9 mouse cellular contexts compared by ENCODE assay signal in the genomic region with DNA sequence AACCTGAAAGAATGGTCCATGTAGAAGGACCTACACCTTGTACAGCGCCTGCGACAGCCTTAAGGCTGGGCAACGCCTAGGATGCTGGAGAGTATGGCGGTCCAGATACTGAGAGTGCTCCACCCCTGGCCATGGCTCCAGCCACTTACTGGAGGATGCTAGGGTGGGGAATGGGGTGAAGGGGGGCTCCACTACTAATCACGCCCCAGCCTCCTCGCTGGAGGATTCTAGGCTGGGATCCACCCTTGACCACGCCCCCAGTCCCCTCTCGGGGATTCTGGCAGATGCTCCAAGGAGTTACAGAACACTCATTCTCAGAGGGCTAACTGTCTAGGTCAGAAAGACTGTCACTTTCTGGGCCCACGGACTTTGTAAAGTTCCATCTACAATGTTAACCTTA. TPM values are rescaled to one million over a fixed set of nuclear protein-coding genes. Genes with fewer than 3 reads are reported as not detected.
DNase-seq lines count a peak whose midpoint lies in the region; ATAC-seq and TF ChIP-seq lines count a peak whose summit lies in the region.
"Had no signal": no experiment of that assay in that cellular context is flagged by ENCODE, and none has a peak within 500 bp of the region (broad histone marks: within the 10 kb centered on the region; RNA-seq: fewer than 3 reads in every experiment).

No protein-coding gene starts in this region.

- peaks cover 67% of the 10 kb centered on the region for H3K4me1 ChIP-seq in hindbrain, embryonic 12.5 days
- peaks cover 38% of the 10 kb centered on the region for H3K4me1 ChIP-seq in hindbrain, postnatal 0 days (ENCODE audit: insufficient read depth, low read length)
- H3K4me1 ChIP-seq in liver, embryonic 13.5 days (replicated peaks): peaks cover 76% of the 10 kb centered on the region

- H3K27me3 ChIP-seq in hindbrain, embryonic 12.5 days: peaks cover 65% of the 10 kb centered on the region
- peaks cover 14% of the 10 kb centered on the region; the same call in 1 of the 2 replicates for H3K27me3 ChIP-seq in hindbrain, postnatal 0 days (ENCODE audit: insufficient read depth, low read length)
- peaks cover 66% of the 10 kb centered on the region for H3K27me3 ChIP-seq in liver, embryonic 13.5 days

- no peak overlapping the region for H3K27ac ChIP-seq in hindbrain, embryonic 12.5 days
- H3K27ac ChIP-seq in hindbrain, postnatal 0 days: no peak overlapping the region
- H3K27ac ChIP-seq in liver, embryonic 13.5 days: peak overlapping the region; percentile 71
- H3K27ac ChIP-seq: hindbrain, embryonic 14.5 days had no signal

- H3K9me3 ChIP-seq in hindbrain, embryonic 12.5 days (replicated peaks): no peaks in the 10 kb centered on the region
- H3K9me3 ChIP-seq in hindbrain, postnatal 0 days (ENCODE audit: low read length): no peaks in the 10 kb centered on the region
- no peaks in the 10 kb centered on the region for H3K9me3 ChIP-seq in liver, embryonic 13.5 days (replicated peaks)

- ATAC-seq in hindbrain, embryonic 12.5 days (ENCODE audit: low FRiP score): no peak
- no peak for ATAC-seq in hindbrain, postnatal 0 days
- ATAC-seq in liver, embryonic 13.5 days (ENCODE audit: low read depth): peak; percentile 78
- no peak for ATAC-seq in monocyte, adult 5-6 weeks (replicated peaks; ENCODE audit: insufficient number of reproducible peaks, low FRiP score, low TSS enrichment, poor library complexity, severe bottlenecking)
- no peak for ATAC-seq in erythroid progenitor cell, adult 5-6 weeks (replicated peaks; ENCODE audit: low FRiP score, poor library complexity, severe bottlenecking)

- no peak overlapping the region for H3K4me3 ChIP-seq in hindbrain, embryonic 12.5 days
- H3K4me3 ChIP-seq in hindbrain, postnatal 0 days (ENCODE audit: low read length): no peak overlapping the region
- H3K4me3 ChIP-seq in liver, embryonic 13.5 days (replicated peaks): peak overlapping the region; percentile 66

- H3K4me2 ChIP-seq in hindbrain, embryonic 12.5 days (replicated peaks): 0 out of 2 replicates have a peak overlapping the region, but pooled peaks have one; percentile 63
- no peak overlapping the region for H3K4me2 ChIP-seq in hindbrain, postnatal 0 days (ENCODE audit: low read depth, low read length)
- peak overlapping the region; percentile 78 for H3K4me2 ChIP-seq in liver, embryonic 13.5 days

- no peaks in the 10 kb centered on the region for H3K36me3 ChIP-seq in hindbrain, embryonic 12.5 days
- H3K36me3 ChIP-seq in hindbrain, postnatal 0 days (ENCODE audit: insufficient read depth, low read length): no peaks in the 10 kb centered on the region
- no peaks in the 10 kb centered on the region for H3K36me3 ChIP-seq in liver, embryonic 13.5 days

- DNase-seq in hindbrain, postnatal 0 days (ENCODE audit: low spot score): no peak
- DNase-seq in c-Kit-positive CD71-positive TER-119-positive erythroid progenitor cells, embryonic 14.5 days (ENCODE audit: low spot score): peak; percentile 56
- peak; percentile 70 to 79 for DNase-seq in heart, adult 9 months (ENCODE audit: low spot score in 2 of 2)
- DNase-seq in liver, embryonic 13.5 days: peak; percentile 71
- no peak for DNase-seq in right cerebral cortex, postnatal 4 days

- no peak for TF ChIP-seq CTCF in hindbrain, postnatal 0 days (IDR thresholded peaks at IDR 0.05; ENCODE audit: low read depth)

- H3K9ac ChIP-seq in hindbrain, embryonic 12.5 days: no peak overlapping the region
- H3K9ac ChIP-seq in hindbrain, postnatal 0 days (replicated peaks; ENCODE audit: low read length): no peak overlapping the region
- H3K9ac ChIP-seq in liver, embryonic 13.5 days: peak overlapping the region; percentile 59; the same call in 1 of the 2 replicates
- H3K9ac ChIP-seq: hindbrain, embryonic 14.5 days had no signal

- WGBS in hindbrain, embryonic 12.5 days: 9% methylated on average over 9 of the region's 9 CpGs
- WGBS in hindbrain, postnatal 0 days: 19% methylated on average over 9 of the region's 9 CpGs
- WGBS in liver, embryonic 13.5 days (ENCODE audit: insufficient replicate concordance): 8% methylated on average over 9 of the region's 9 CpGs

RNA-seq across cellular contexts. Expression of gene Tle2, which starts 1.4 kb away (rescaled TPM):
- 30.6 and 32.1 TPM in 2 replicates for polyA plus RNA-seq in hindbrain, embryonic 12.5 days (2016; fragmentation: Nextera tagmentation; extraction: Ambion mirVana)
- 28.8 and 41.8 TPM in 2 replicates for total RNA-seq in hindbrain, postnatal 0 days (2014; rRNA removed)
- 43.7 and 45.5 TPM in 2 replicates for polyA plus RNA-seq in hindbrain, postnatal 0 days (2015; fragmentation: Nextera tagmentation; extraction: Ambion mirVana)
- 2.3 and 2.7 TPM in 2 replicates for polyA plus RNA-seq in liver, embryonic 13.5 days (2015; fragmentation: Nextera tagmentation; extraction: Ambion mirVana)
- total RNA-seq in monocyte, adult 5-6 weeks (2017): 2.0 to 3.2 TPM (median 2.7 TPM) in 3 replicates
- total RNA-seq in erythroid progenitor cell, adult 5-6 weeks (2015; ENCODE audit: low replicate concordance): not detected in 2 replicates
- total RNA-seq in erythroid progenitor cell, adult 5-6 weeks (2017; ENCODE audit: low replicate concordance): not detected in 2 replicates

RNA-seq across cellular contexts. Expression of gene Aes, which starts 13.7 kb away (rescaled TPM):
- polyA plus RNA-seq in hindbrain, embryonic 12.5 days (2016; fragmentation: Nextera tagmentation; extraction: Ambion mirVana): 476 and 504 TPM in 2 replicates
- 611 and 635 TPM in 2 replicates for total RNA-seq in hindbrain, postnatal 0 days (2014; rRNA removed)
- polyA plus RNA-seq in hindbrain, postnatal 0 days (2015; fragmentation: Nextera tagmentation; extraction: Ambion mirVana): 803 and 834 TPM in 2 replicates
- 201 and 215 TPM in 2 replicates for polyA plus RNA-seq in liver, embryonic 13.5 days (2015; fragmentation: Nextera tagmentation; extraction: Ambion mirVana)
- 129 to 254 TPM (median 141 TPM) in 3 replicates for total RNA-seq in monocyte, adult 5-6 weeks (2017)
- total RNA-seq in erythroid progenitor cell, adult 5-6 weeks (2015; ENCODE audit: low replicate concordance): 103 and 116 TPM in 2 replicates
- 44.2 and 47.5 TPM in 2 replicates for total RNA-seq in erythroid progenitor cell, adult 5-6 weeks (2017; ENCODE audit: low replicate concordance)

RNA-seq across cellular contexts. Expression of gene Tle6, which starts 27.9 kb away (rescaled TPM):
- 8.2 and 8.3 TPM in 2 replicates for polyA plus RNA-seq in hindbrain, embryonic 12.5 days (2016; fragmentation: Nextera tagmentation; extraction: Ambion mirVana)
- total RNA-seq in hindbrain, postnatal 0 days (2014; rRNA removed): 5.3 and 5.4 TPM in 2 replicates
- polyA plus RNA-seq in hindbrain, postnatal 0 days (2015; fragmentation: Nextera tagmentation; extraction: Ambion mirVana): 6.2 and 6.6 TPM in 2 replicates
- polyA plus RNA-seq in liver, embryonic 13.5 days (2015; fragmentation: Nextera tagmentation; extraction: Ambion mirVana): 7.3 and 7.6 TPM in 2 replicates
- total RNA-seq in monocyte, adult 5-6 weeks (2017): not detected in 3 replicates
- not detected in 2 replicates for total RNA-seq in erythroid progenitor cell, adult 5-6 weeks (2015; ENCODE audit: low replicate concordance)
- 4.1 TPM in 1 of 2 replicates, not detected in the other for total RNA-seq in erythroid progenitor cell, adult 5-6 weeks (2017; ENCODE audit: low replicate concordance)

RNA-seq across cellular contexts. Expression of gene Gna11, which starts 28.0 kb away (rescaled TPM):
- 75.2 and 76.3 TPM in 2 replicates for polyA plus RNA-seq in hindbrain, embryonic 12.5 days (2016; fragmentation: Nextera tagmentation; extraction: Ambion mirVana)
- total RNA-seq in hindbrain, postnatal 0 days (2014; rRNA removed): 121 and 139 TPM in 2 replicates
- polyA plus RNA-seq in hindbrain, postnatal 0 days (2015; fragmentation: Nextera tagmentation; extraction: Ambion mirVana): 95.6 and 105 TPM in 2 replicates
- polyA plus RNA-seq in liver, embryonic 13.5 days (2015; fragmentation: Nextera tagmentation; extraction: Ambion mirVana): 20.0 and 21.4 TPM in 2 replicates
- 2.2 to 17.5 TPM (median 15.1 TPM) in 3 replicates for total RNA-seq in monocyte, adult 5-6 weeks (2017)
- total RNA-seq in erythroid progenitor cell, adult 5-6 weeks (2015; ENCODE audit: low replicate concordance): 7.2 and 11.3 TPM in 2 replicates
- 8.0 and 11.0 TPM in 2 replicates for total RNA-seq in erythroid progenitor cell, adult 5-6 weeks (2017; ENCODE audit: low replicate concordance)

RNA-seq across cellular contexts. Expression of gene BC025920, which starts 33.1 kb away (rescaled TPM):
- 1.2 and 1.3 TPM in 2 replicates for polyA plus RNA-seq in hindbrain, embryonic 12.5 days (2016; fragmentation: Nextera tagmentation; extraction: Ambion mirVana)
- total RNA-seq in hindbrain, postnatal 0 days (2014; rRNA removed): 4.2 and 4.3 TPM in 2 replicates
- 0.97 and 1.3 TPM in 2 replicates for polyA plus RNA-seq in hindbrain, postnatal 0 days (2015; fragmentation: Nextera tagmentation; extraction: Ambion mirVana)
- polyA plus RNA-seq in liver, embryonic 13.5 days (2015; fragmentation: Nextera tagmentation; extraction: Ambion mirVana): 0.50 and 0.56 TPM in 2 replicates
- 0.75 to 2.4 TPM (median 1.8 TPM) in 3 replicates for total RNA-seq in monocyte, adult 5-6 weeks (2017)
- total RNA-seq in erythroid progenitor cell, adult 5-6 weeks (2015; ENCODE audit: low replicate concordance): 2.2 TPM in 1 of 2 replicates, not detected in the other
- total RNA-seq in erythroid progenitor cell, adult 5-6 weeks (2017; ENCODE audit: low replicate concordance): 1.7 and 2.4 TPM in 2 replicates

Comparison
In these comparisons a context has a peak if more than half of its experiments do, and no peak if none do; other contexts are left out.
1. DNase-seq: peak in c-Kit-positive CD71-positive TER-119-positive erythroid progenitor cells, embryonic 14.5 days (single experiment), heart, adult 9 months (2 of 2) and liver, embryonic 13.5 days (single experiment); none in hindbrain, postnatal 0 days (single experiment) and right cerebral cortex, postnatal 4 days (single experiment).